Mouse (Mus musculus) spleen, postnatal 36 days (tissue): ENCODE data around the gene E2f3.

Experiments
- DNase-seq, 2 experiments: peaks; one replicate each; pipeline ENCODE4 v3.0.0; 2022; ENCODE audit warnings: low spot score in 2 of 2, mixed read lengths in 1 of 2

The E2f3 gene

DNA sequence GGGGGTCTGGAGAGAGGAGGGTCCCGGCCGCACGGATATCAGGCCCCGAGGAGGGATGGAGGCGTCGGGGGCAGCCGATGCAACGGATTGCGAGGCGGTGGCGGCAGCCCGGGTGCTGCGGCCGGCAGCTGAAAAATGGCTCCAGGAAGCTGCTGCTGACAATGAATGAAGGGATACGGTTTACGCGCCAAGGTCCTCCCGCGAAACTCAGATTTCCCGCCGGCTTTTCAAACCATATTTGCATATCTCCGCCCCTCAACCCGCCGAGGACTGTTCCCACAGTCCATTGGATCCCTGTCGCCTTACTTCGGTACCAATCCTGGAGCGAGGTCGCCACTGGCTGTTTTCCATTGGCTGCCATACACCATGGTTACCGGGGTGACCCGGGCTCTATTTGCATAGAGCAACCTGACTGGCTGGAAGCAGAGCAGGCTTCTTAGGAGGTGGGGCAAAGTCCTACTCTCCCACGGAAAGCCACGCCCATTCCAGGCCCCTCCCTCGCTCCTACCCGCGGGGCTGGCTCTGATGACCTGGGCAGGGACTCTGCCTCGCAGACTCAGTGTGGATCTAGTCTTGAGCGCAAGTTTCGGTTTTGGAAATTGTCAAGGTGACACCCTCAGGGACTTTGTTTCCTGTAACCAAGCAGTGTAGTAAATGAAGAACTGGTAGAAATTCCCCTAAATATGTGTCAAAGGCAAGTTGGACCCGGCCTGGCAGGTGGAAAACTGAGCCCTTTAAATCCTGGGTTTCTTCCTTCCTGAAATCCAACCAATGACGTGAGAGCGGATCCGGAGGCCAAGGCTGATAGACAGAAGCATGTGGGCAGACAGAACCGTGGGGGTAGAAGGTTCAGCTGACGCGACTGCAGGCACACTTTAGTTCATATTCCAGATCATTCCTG is at the start of gene E2f3:
Gene E2f3 (minus strand): TSS at position 209 of the 901 bp plus-strand sequence.
- peak; percentile 99 for DNase-seq

DNA sequence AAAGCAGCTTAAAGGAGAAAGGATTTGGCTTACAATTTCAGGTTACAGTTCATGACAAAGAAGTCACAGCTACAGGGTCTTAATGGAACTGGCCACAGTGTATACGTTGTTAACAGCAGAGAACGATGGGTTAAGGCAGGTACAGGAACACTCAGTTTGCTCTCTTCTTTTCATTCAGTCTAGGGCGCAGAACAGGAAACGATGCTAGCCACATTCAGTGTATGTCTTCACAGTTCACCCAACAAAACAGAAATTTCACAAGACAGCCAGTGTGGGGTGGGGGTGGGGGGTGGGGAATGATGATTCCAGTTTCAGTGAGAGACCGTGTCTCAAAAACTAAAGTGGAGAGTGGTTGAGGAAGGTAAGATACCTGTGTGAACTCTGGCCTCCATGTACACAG is 48.7 kb upstream of the E2f3 start:
- no peak for DNase-seq

DNA sequence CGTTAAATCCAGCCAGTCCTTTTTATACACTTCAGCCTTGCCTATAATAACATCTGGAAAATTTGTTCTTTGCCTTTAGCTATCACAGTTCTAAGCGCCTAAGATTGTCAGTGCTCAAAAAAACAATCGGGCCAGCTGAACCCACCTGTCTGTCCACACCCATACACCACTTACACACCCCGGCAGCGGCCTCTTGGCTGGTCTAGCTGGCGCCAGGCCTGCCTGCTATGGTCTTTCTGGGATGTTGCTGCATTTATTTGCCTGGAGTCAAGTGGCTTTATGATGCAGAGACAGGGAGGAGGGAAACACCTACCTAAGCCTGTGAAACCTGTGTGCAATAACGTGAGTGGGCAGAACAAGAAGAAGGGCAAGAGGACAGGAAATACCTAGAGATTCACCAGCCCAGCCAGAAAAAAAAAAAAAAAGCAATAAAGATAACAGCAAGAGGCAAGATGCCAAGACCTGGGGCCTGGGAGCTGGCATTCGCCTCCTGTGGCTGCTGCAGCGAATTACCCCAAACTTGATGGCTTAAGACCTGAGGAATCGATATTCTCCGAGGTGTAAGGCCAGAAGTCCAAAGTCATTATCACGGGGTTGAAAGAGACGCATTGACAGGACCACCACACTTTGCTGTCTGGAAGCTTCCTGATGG is 45.9 kb upstream of the E2f3 start:
- no peak for DNase-seq

DNA sequence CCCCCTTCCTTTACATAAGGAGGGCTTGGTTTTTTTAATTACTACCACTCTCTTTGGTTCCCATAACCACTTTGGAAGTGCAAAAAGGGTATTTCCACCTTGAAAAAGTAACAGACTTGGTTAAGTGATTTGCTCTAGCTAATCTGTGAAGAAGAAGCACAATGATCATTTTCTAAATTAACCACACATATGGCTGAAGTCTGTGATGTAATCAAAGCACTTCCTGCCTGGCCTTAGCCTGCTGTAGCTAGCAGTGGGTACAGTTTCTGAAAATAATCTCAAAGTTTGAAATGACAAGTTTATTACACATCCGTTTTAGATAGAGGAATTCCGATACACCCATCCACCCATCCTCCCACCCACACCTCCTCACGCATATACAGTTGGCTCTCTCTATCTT is 42.0 kb upstream of the E2f3 start:
- DNase-seq, result no peak

DNA sequence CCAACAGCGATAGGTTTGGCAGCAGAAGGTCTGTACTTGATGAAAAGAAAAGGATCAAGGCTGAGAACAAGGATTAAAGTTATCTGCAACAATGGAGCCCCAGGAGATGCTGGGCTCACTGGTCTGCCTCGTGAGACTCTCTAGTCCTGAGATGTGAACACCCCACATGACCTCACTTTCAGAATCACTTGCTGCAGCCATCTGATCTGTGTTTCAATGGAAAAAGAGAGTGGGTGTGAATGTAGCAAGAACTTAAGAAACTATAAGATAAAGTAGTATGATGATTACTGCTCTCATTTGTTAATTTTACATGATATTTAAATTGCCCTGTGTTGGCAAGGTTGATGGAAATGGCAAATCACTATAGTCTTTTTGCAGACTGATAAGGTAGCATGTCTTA is 36.6 kb upstream of the E2f3 start:
- no peak for DNase-seq

DNA sequence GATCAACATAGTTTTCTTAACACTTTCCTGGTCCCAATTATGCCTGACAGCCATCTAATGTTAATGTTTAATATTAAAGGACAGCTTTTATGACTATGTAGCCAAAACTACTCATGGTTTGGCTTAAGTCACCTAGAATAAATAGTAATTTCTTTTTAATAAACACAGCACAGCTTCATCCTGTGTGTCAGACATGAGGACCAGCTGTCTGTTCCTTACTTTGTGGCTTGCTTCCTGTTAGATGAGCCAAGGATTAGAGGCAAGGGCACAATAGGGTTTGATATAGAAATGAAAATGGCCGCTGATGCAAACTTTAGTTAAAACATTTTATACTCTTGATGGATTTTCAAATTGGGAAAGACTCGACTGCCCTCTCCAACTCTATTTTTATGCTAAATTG is 32.7 kb upstream of the E2f3 start:
- no peak for DNase-seq

DNA sequence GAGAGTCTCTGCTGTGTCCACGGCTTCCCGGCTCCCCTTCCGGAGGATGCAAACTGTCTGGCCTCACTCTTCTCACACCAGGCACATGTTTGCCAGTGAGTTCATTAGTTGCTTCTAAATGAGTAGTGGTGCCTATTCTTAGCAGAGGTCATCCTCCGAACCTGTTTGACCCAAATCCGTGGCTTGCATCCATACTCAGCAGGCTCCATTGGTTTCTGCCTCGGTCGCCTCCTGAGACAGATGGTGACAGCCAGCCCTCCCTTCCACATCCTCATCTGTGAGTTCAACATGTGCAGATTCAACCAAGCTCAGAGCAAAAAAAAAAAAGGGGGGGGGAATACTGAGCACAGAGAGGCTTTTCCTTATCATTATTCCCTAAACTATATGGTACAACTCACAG is 31.7 kb upstream of the E2f3 start:
- DNase-seq, result no peak

DNA sequence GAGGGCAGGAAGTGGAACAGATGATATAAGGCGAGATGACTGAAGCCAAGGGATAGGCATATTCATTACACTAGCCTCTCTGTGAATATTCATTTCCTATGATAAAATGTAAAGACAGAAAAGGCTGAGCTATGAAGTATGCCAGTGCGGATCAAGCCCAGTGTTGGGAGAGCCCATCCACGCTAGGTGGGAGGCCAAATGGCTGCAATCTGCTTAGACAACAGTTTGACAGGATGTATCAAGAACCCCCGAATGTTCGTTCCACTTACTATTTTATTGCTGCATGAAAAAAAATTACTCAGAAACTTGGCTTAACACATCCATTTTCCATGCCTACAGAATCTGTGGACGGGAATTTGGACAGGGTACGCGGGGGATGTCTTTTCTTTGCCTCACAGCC is 28.7 kb upstream of the E2f3 start:
- DNase-seq, result no peak

DNA sequence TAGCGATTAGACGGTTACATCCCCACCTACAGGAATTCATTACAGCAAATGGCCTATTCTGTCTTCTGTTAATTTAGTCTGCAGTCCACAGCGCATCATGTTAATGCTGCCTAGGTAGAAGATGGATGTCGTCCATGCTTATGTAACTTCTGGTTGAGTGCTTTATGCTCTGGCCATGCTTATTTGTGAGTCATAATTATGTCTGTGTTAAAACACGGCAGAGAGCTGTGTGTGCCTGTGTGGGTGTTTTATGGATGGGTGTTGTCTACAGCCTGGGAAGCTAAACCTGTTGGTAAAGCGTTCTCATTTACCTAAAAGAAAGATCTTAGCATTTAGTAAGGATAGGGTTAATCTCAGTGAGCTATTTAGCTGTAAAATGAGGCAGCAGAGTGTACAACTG is 26.4 kb upstream of the E2f3 start:
- DNase-seq, result no peak

DNA sequence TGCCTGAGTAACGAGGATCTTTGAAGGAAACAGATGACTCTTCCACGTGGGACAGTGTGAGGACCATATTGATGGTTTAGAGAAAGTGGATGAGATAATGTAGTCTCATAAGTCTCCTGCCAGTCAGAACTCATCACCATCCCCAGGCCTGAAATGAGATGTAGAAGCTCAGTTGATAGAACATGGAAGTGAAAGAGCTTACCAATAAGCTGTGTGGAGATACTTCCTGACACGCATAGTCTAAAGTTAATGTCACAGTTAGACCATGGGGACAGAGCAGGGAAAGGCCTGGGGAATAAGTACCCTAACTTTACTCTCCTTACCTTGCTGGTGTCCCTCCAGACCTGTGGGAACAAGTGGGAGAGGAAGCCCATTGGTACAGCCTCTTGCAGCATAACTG is 22.9 kb upstream of the E2f3 start:
- peak; percentile 5 to 14 for DNase-seq

DNA sequence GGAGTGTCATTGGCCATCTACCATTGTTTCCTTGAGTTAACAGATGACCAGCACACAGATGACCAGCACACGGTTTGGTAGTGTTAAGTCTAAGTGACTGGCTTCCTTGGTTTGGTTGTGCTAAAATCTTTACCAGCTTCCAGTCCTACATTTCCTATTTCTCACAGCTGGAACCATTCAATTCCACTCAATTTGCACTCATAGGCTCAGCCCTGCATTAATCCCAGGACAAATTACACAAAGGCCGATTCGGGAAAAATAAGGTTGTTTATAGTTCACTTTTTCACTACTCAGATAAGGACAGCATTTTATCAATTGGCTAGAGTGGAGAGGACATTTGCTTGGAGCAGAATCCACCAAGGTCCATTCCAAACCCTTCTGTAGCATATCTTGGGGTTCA is 19.6 kb upstream of the E2f3 start:
- DNase-seq, result no peak

DNA sequence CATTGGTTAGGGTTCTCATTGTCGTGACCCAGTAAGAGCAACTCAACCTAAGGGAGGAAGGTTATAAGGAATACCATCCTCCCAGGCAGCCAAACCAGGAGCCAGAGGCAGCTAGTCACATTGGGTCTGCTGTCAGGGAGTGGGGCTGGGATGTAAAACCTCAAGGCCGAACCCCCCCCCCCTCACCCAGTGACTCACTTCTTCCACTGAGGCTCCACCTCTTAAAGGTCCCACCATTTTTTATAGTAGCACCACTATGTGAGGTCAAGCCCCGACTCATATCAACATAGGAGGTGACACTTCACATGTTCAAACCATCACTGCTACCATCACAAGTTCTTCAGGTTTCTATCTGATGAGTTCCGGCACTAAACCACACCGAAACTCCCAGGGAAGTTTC is 19.0 kb upstream of the E2f3 start:
- no peak for DNase-seq

DNA sequence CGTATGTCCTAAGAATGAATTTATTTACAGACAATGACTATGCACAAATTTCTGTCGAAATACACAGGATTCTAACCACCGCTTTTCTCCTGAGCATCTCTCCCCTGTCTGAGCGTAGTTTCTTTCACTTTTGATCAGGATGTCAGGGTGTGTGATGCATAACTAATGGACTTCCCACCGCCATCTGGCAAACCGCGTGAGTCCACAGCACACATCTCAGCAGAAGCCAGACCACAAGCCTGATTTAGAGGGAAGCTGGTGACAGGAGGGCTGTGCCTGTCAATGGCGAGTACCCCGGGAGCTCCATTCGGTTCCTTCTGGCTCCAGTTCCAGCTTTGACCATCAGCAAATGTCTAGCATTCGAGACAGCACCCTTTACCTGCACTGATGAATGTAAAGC is 17.3 kb upstream of the E2f3 start:
- DNase-seq, result peak; percentile 73 to 78

DNA sequence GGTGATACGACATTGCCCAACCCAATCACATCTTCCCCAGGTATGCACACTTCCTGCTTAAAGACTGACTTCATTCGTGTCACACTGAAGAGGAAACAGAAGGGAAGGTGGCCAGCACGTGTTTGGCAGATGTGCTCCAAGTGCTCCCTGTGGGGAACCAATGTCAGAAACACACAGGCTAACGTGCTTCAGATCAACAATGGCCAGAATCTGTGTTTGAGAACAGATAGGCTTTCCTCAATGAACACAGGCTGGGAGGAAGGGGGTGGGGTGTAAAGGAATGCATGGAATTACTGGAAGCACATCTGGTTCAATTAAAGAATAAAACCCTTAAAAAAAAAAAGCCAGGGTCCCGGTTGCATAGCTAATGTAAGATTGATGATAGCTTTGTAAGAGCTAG is 15.2 kb upstream of the E2f3 start:
- DNase-seq, result no peak

DNA sequence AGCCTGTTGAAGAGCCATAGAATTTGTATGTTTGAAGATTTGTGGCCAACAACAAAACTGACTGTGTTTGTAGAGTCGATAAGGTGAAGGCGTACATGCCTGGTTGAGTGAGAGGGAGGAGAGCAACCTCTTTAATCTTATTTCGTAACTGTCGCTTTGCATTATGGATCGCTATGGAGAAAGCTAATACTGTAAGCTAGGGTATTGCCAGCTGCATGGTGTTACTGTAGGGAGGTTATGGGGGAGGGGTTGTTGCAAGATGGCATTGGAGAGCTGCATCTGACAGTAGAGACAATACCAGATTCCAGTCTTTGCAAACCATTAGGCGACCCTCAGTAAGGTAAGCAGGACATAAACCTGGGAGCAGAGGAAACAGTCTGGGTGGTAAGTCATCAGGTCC is 2.1 kb upstream of the E2f3 start:
- no peak for DNase-seq

DNA sequence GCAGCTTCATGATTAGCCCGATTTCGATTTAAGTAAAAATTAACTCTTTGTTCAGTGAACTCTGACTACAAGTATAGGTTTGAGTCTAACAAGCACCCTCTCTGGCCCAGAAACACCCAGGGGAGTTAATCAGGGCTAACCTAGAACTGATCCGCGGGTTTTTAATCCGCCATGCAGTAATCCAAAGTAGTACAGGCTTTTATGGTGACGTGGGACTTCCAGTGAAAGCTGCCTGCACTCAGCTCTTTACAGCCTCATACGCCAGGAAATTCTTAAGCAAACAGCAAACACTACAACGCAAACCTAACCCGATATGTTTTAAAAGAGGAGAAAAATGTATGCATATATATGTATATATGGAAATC is 875 bp upstream of the E2f3 start:
- no peak for DNase-seq

DNA sequence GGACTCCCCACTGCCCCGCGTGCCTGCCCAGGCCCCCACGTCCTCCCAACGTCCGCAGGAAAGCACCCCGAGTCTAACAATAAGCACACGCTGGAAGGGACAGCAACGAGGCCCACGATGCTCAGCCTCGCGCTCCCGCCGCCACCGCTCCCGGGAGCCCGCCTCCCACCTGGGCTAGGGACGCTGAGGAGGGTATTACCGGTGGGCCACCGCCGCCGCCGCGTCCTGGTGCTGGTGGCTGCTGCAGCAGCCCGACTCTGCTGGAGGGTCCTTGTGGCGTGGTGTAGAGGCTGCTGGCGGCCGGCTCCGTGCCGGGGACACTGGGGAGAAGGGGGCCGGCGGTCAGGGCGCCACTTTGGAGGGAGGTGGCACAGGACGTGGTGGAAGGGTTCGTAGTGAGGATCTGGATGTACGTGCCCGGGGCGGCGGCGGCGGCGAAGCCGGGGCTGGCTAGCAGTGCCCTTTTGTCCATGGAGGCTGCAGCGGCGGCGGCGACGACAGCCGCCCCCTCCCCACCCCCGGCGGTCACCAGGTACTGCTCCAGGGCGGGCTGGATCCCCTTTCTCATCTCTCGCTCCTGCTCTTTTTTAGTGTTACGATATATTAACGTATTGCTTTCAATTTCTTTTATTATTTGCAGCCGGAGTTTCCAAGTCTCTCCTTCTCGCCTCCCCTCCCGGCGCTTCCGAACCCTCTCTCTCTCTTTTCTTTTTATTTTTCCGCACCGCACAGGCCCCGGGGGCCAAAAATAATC is 585 bp downstream of the E2f3 start:
- DNase-seq, result peak; percentile 12 to 14

DNA sequence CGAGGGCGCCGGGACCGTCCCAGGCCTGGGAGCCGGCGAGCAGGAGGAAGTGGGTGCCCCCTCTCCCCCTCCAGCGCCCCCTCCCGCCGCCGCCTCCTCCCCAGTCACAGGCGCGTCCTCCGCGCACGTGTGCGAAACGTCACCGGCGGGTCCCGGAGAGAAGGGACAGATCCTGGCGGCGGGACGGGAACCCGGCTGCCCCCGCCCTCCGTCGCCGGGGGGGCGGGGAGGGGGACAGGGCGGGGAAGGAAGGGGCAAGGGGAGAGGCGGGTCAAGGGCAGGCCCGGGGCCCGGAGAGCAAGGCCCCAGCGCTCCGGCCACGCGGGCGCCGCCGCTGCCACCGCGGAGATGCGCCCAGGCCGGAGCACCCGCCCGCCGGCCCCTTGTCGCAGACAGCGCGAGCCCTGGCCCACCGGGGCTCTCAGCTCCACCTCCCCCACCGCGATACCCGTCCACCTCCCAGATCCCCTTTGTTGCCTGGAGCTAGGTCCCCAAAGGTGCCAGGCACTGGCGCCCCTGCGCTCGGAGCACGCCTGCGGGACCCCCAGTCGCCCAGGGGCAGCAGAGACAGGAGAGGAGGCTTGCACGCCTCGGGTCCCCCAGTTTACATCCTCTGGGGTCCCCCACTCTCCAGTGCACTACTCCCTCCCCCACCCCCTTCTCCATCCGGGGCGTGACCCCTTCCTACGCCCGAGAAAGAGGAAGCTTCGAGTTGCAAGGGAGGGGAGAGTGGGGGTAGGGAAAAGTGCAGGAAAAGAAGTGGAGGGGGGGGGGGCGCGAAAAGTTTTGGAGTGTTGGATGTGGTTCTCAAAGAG is 1.4 kb downstream of the E2f3 start:
- DNase-seq, result peak; percentile 85

DNA sequence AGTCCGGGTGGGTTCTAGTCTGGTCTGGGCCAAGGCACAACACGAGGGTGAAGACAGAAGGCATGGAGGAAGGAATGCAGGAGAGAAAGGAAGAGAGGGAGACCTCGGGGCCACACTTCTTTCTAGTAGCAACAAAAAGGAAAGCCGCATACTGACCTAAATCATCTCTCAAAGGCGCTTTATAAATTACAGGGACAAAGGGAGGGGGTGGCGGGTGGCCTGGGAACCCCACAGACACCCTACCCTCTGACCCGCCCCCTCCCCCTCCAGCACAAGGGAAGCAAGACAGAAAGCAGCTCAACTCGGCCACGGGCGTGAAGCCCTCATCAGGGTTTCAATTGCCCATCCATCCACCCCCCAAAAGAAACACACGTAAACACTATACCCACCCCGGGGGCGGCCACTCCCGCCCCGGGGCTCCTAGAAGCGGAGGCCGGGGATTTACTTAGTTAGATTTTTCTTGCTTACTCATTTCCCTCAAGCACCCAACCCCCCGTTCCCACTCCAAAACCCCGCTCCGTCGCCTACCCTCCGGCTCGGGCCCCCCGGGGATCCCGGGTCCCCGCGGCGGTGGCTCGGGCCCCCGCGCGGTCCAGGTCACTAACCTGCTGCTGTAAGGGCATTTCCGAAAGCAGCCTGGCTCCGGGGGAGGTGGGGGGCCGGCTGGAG is 2.2 kb downstream of the E2f3 start:
- peak; percentile 14 to 28 for DNase-seq

DNA sequence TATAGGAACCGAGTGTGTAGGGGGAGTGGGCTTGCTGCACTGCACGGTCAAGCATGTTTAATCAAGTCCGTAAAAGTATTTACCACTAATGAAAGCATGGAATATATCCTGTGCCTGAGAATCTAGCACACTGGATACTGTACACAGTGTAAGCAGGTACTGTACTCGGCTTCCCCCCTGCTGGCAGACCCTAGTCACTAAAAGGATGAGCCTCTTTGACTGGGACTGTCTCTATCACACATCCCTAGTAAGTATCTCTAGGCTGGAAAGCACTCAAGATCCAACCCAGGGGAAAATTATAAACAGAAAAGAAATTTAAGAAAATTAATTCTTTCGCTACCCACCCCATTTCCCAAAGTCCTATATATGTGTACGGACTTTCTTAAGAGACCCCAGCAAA is 2.8 kb downstream of the E2f3 start:
- DNase-seq, result peak in 1 of 2 experiments; percentile 30

DNA sequence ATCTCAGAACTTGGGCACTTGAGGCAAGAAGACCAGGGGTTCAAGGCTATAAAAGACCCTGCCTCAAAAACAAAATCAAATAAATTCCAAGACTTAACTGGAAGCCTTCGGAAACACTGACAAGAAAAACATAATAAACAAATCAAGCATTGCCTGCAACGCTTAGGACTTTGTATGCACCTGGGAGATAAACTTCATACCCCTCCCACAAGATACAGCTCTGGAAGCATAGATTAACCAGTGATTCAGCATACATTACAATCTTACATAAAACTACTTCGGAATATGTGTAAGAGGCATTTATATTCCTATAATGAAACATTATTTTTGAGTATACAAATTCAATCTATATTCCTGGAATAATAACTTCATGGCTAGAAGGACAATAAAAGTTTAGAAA is 3.5 kb downstream of the E2f3 start:
- DNase-seq, result no peak
